Mouse (Mus musculus): ENCODE measurements around the gene Kat2a. TPM values are rescaled to one million over a fixed set of nuclear protein-coding genes. Genes with fewer than 3 reads are reported as not detected.
A peak's percentile ranks its signal among the peaks of the same experiment; 100 is the strongest.

The Kat2a gene
- polyA plus RNA-seq (2016; fragmentation: Nextera tagmentation; extraction: Ambion mirVana) = 45.4 and 49.0 TPM in 2 replicates

- Histone ChIP-seq H3K27ac (ENCODE audit: poor library complexity, severe bottlenecking) (peak within 1 kb of the TSS; percentile 76), H3K4me2 (peak within 1 kb of the TSS; percentile 78), H3K27me3 (replicated peaks) (no peaks in the 10 kb centered on the region), H3K36me3 (peaks cover 62% of the 10 kb centered on the region), H3K9ac (peak within 1 kb of the TSS; percentile 95), H3K4me1 (replicated peaks) (peaks cover 29% of the 10 kb centered on the region), H3K4me3 (peak within 1 kb of the TSS; percentile 98), H3K9me3 (replicated peaks) (no peaks in the 10 kb centered on the region)
- peak; percentile 84 for ATAC-seq (ENCODE audit: insufficient number of reproducible peaks, low FRiP score)
- WGBS = 2% methylated on average over 43 of the region's 48 CpGs
Observed at GRCm38 (mm10) chr11:100711783-100712615, at the start of gene Kat2a. Kat2a (minus strand) TSS chr11:100712465.

GRCm38 (mm10) chr11:100761547-100762045, 49.3 kb upstream of the Kat2a start:
- Histone ChIP-seq H3K27ac (ENCODE audit: poor library complexity, severe bottlenecking) (no peak overlapping the region), H3K9me3 (replicated peaks) (no peaks in the 10 kb centered on the region), H3K36me3 (peaks cover 4% of the 10 kb centered on the region; the same call in 1 of the 2 replicates), H3K4me1 (replicated peaks) (peaks cover 18% of the 10 kb centered on the region), H3K9ac (peak overlapping the region; percentile 72), H3K4me2 (peak overlapping the region; percentile 82), H3K27me3 (replicated peaks) (peaks cover 60% of the 10 kb centered on the region), H3K4me3 (peak overlapping the region; percentile 44)
- ATAC-seq (ENCODE audit: insufficient number of reproducible peaks, low FRiP score) = peak; percentile 58
- WGBS = under 1% methylated on average over 27 of the region's 27 CpGs

- Histone ChIP-seq H3K4me3 (peak within 1 kb of the TSS; percentile 32), H3K4me1 (replicated peaks) (peaks cover 18% of the 10 kb centered on the region), H3K4me2 (peak within 1 kb of the TSS; percentile 60), H3K27me3 (replicated peaks) (peaks cover 76% of the 10 kb centered on the region), H3K36me3 (no peaks in the 10 kb centered on the region), H3K9me3 (replicated peaks) (no peaks in the 10 kb centered on the region), H3K27ac (ENCODE audit: poor library complexity, severe bottlenecking) (no peak within 1 kb of the TSS), H3K9ac (no peak within 1 kb of the TSS)
- 2% methylated on average over 49 of the region's 51 CpGs for WGBS
- peak; percentile 54 for ATAC-seq (ENCODE audit: insufficient number of reproducible peaks, low FRiP score)
Observed at GRCm38 (mm10) chr11:100759611-100760233, 47.5 kb upstream of the Kat2a start, which contains the start of gene Kcnh4. Kcnh4 (minus strand) TSS chr11:100759942.

- 2% methylated on average over 35 of the region's 35 CpGs for WGBS
- peaks cover 84% of the 10 kb centered on the region for H3K27me3 ChIP-seq (replicated peaks)
- H3K4me2 ChIP-seq = peak overlapping the region; percentile 60
- no peak overlapping the region for H3K27ac ChIP-seq (ENCODE audit: poor library complexity, severe bottlenecking)
- no peak overlapping the region for H3K9ac ChIP-seq
- peaks cover 18% of the 10 kb centered on the region for H3K4me1 ChIP-seq (replicated peaks)
- H3K9me3 ChIP-seq (replicated peaks) = no peaks in the 10 kb centered on the region
- no peaks in the 10 kb centered on the region for H3K36me3 ChIP-seq
- no peak for ATAC-seq (ENCODE audit: insufficient number of reproducible peaks, low FRiP score)
- peak overlapping the region; percentile 32 for H3K4me3 ChIP-seq
Observed at GRCm38 (mm10) chr11:100758707-100759610, 46.7 kb upstream of the Kat2a start.

GRCm38 (mm10) chr11:100757566-100757965, 45.3 kb upstream of the Kat2a start:
- H3K4me2 ChIP-seq = no peak overlapping the region
- no peaks in the 10 kb centered on the region for H3K9me3 ChIP-seq (replicated peaks)
- no peak for ATAC-seq (ENCODE audit: insufficient number of reproducible peaks, low FRiP score)
- H3K4me3 ChIP-seq = no peak overlapping the region
- peaks cover 18% of the 10 kb centered on the region for H3K4me1 ChIP-seq (replicated peaks)
- H3K27ac ChIP-seq (ENCODE audit: poor library complexity, severe bottlenecking) = no peak overlapping the region
- peaks cover 83% of the 10 kb centered on the region for H3K27me3 ChIP-seq (replicated peaks)
- H3K36me3 ChIP-seq = no peaks in the 10 kb centered on the region
- H3K9ac ChIP-seq = no peak overlapping the region
- WGBS = 81% methylated on average over 12 of the region's 12 CpGs

- WGBS = 58% methylated on average over 6 of the region's 6 CpGs
- H3K27me3 ChIP-seq (replicated peaks) = peaks cover 86% of the 10 kb centered on the region
Observed at GRCm38 (mm10) chr11:100756476-100756875, 44.2 kb upstream of the Kat2a start.

GRCm38 (mm10) chr11:100754693-100755057, 42.4 kb upstream of the Kat2a start:
- Histone ChIP-seq H3K36me3 (no peaks in the 10 kb centered on the region), H3K4me3 (no peak overlapping the region), H3K4me2 (no peak overlapping the region), H3K4me1 (replicated peaks) (peaks cover 9% of the 10 kb centered on the region), H3K9me3 (replicated peaks) (no peaks in the 10 kb centered on the region; the same call in 1 of the 2 replicates), H3K27ac (ENCODE audit: poor library complexity, severe bottlenecking) (no peak overlapping the region), H3K27me3 (replicated peaks) (peaks cover 84% of the 10 kb centered on the region), H3K9ac (no peak overlapping the region)
- ATAC-seq (ENCODE audit: insufficient number of reproducible peaks, low FRiP score) = no peak
- WGBS = 83% methylated on average over 3 of the region's 3 CpGs

More at GRCm38 (mm10) chr11:100756476-100756875, 44.2 kb upstream of the Kat2a start:
- Histone ChIP-seq H3K36me3 (no peaks in the 10 kb centered on the region), H3K9ac (no peak overlapping the region), H3K27ac (ENCODE audit: poor library complexity, severe bottlenecking) (no peak overlapping the region), H3K4me3 (no peak overlapping the region), H3K9me3 (replicated peaks) (no peaks in the 10 kb centered on the region; the same call in 1 of the 2 replicates), H3K4me2 (no peak overlapping the region), H3K4me1 (replicated peaks) (peaks cover 12% of the 10 kb centered on the region)
- no peak for ATAC-seq (ENCODE audit: insufficient number of reproducible peaks, low FRiP score)

GRCm38 (mm10) chr11:100754021-100754692, 41.9 kb upstream of the Kat2a start:
- ATAC-seq (ENCODE audit: insufficient number of reproducible peaks, low FRiP score) = no peak
- no peaks in the 10 kb centered on the region for H3K36me3 ChIP-seq
- peaks cover 4% of the 10 kb centered on the region; the same call in 1 of the 2 replicates for H3K4me1 ChIP-seq (replicated peaks)
- no peak overlapping the region for H3K4me2 ChIP-seq
- no peak overlapping the region for H3K9ac ChIP-seq
- no peak overlapping the region for H3K27ac ChIP-seq (ENCODE audit: poor library complexity, severe bottlenecking)
- peaks cover 84% of the 10 kb centered on the region for H3K27me3 ChIP-seq (replicated peaks)
- 76% methylated on average over 12 of the region's 12 CpGs for WGBS
- H3K4me3 ChIP-seq = no peak overlapping the region
- H3K9me3 ChIP-seq (replicated peaks) = no peaks in the 10 kb centered on the region; the same call in 1 of the 2 replicates

- WGBS = 33% methylated on average over 10 of the region's 10 CpGs
- no peak for ATAC-seq (ENCODE audit: insufficient number of reproducible peaks, low FRiP score)
- no peaks in the 10 kb centered on the region; the same call in 1 of the 2 replicates for H3K9me3 ChIP-seq (replicated peaks)
- no peak overlapping the region for H3K4me3 ChIP-seq
- no peak overlapping the region for H3K27ac ChIP-seq (ENCODE audit: poor library complexity, severe bottlenecking)
- H3K4me2 ChIP-seq = no peak overlapping the region
- peaks cover 86% of the 10 kb centered on the region for H3K27me3 ChIP-seq (replicated peaks)
- no peak overlapping the region for H3K9ac ChIP-seq
- H3K4me1 ChIP-seq (replicated peaks) = no peaks in the 10 kb centered on the region
- no peaks in the 10 kb centered on the region for H3K36me3 ChIP-seq
Observed at GRCm38 (mm10) chr11:100752294-100752693, 40.0 kb upstream of the Kat2a start.

GRCm38 (mm10) chr11:100750127-100750526, 37.9 kb upstream of the Kat2a start:
- no peak for ATAC-seq (ENCODE audit: insufficient number of reproducible peaks, low FRiP score)
- Histone ChIP-seq H3K9ac (no peak overlapping the region), H3K9me3 (replicated peaks) (no peaks in the 10 kb centered on the region; the same call in 1 of the 2 replicates), H3K4me1 (replicated peaks) (no peaks in the 10 kb centered on the region), H3K36me3 (no peaks in the 10 kb centered on the region), H3K27me3 (replicated peaks) (peaks cover 87% of the 10 kb centered on the region), H3K27ac (ENCODE audit: poor library complexity, severe bottlenecking) (no peak overlapping the region), H3K4me3 (no peak overlapping the region), H3K4me2 (no peak overlapping the region)
- WGBS = 83% methylated on average over 16 of the region's 16 CpGs

Data from heart, embryonic 12.5 days (tissue).